Mouse (Mus musculus) mouse embryonic stem cell (cell line): ENCODE data around the gene Sestd1.

Experiments used
- in situ Hi-C, 2 experiments: fragments of 300-500 bp; cut with MboI; formaldehyde crosslinking; loops; 1 replicate in 1 of 2; 3 replicates in 1 of 2; pipeline ENCODE4 v1.14.3; 2019 to 2020; ENCODE audit warnings: low sequenced_read_pairs in 2 of 2, low pct_unique_long_range_greater_than_20kb in 1 of 2, mixed read lengths in 1 of 2; ENCODE audit not compliant: unreplicated experiment in 1 of 2

Sestd1 gene

GRCm38 (mm10) chr2:77280512-77281409 is at the start of gene Sestd1:
Gene Sestd1, minus strand, starts transcription at chr2:77280592.
- in situ Hi-C loops, result no loop called here

- in situ Hi-C loops, result loop anchor here in 1 of 2 experiments (25.0 kb wide), 2 partner anchors 265 to 365 kb away; no protein-coding TSS in a partner anchor
These were observed 46.9 kb upstream of the Sestd1 start for GRCm38 (mm10) chr2:77327246-77327645.

DNA sequence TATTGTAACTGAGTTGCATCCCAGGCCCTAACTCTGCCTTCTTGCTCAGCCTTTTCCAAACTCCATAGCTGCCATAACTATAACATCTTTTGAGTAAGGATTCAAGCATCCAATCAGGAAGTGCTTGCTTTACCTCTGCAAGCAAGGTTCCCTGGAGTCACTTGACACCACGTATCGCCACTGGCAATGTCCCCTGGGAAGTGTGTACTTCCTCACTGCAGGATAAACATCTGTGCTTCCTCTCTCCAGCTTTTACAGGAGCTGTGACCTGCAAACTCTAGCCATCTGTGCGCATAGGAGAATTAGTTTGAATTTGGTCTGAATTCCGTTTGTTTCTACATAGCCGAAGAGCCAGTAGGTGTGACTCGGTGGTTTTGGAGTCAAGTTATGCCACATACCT is 43.3 kb upstream of the Sestd1 start:
- in situ Hi-C loops, result no loop called here

GRCm38 (mm10) chr2:77323156-77323555 is 42.8 kb upstream of the Sestd1 start:
- in situ Hi-C loops, result no loop called here

DNA sequence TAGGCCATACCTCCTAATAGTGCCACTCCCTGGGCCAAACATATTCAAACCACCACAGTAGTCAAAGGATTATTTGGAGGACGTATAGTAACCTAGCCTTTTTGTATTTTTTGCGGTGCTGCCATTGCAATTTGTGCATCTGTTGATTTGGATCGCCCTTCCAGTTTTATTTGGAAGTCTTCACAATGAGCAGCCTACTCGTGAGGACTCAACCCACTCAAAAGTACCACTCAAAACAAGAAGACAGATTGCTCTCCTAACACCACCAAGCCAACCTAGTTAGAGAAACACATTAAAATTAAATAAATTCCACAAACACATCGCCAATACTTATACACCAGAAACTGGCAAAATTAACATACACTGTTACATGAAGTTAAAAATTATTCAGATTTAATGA is 38.8 kb upstream of the Sestd1 start:
- in situ Hi-C loops, result no loop called here

DNA sequence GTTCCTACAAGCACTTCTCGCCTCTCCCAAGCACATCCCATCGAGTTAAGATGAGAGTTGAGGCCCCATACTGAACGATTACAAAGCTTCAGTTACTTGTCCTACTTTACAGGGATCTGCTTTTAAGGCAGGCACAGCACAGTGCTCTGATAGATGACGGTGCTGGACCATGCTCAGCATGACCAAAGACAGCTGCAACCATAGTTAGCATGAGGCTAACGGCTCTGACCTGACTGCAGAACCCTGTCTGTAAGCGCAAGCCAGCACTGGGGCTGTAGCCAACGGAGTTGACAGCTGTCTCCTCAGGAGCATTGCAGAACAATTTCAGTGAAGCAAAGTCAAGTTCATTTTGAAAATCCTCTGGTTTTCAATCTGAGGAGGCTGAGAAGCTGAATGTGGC is 36.6 kb upstream of the Sestd1 start:
- in situ Hi-C loops, result no loop called here

DNA sequence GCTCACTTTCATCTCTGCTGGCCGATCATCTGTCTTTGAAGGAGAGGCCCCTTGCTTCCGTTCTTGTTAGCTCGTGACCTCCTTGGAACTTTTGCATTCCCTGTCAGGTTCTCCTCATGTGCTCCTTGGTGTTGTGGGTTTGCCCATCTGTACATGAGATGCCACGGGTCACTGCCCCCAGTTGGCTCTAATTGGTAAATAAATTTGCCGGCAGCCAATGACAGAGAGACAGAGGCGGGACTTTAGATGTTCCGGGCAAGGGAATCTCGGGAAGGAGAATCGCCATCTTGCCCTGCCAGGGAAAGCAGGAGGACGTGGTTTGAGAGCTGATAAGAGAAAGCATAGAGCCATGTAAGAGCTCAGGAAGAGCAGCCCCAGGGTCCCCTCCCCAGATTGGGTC is 33.5 kb upstream of the Sestd1 start:
- in situ Hi-C loops, result no loop called here

- in situ Hi-C loops, result no loop called here
These were observed 32.2 kb upstream of the Sestd1 start for GRCm38 (mm10) chr2:77312616-77313015.

DNA sequence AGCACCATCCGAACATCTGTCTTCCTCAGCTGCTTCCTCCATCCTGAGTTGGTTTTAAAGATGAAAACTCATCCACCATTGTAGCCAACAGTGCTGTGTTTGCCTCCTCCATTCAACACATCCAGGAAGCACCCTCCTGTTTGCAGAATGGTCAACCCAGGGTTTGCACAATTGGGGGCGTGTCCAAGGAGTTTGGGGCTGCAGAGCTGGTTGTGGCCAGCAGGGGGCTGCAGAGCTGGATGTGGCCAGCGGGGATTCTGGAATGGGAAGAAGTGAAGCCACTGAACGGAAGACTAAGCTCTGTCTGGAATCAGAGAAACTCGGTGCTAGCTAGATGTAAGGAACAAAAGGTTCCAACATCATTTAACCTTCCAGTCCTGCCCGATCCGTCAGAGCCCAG is 28.9 kb upstream of the Sestd1 start:
- in situ Hi-C loops, result no loop called here

DNA sequence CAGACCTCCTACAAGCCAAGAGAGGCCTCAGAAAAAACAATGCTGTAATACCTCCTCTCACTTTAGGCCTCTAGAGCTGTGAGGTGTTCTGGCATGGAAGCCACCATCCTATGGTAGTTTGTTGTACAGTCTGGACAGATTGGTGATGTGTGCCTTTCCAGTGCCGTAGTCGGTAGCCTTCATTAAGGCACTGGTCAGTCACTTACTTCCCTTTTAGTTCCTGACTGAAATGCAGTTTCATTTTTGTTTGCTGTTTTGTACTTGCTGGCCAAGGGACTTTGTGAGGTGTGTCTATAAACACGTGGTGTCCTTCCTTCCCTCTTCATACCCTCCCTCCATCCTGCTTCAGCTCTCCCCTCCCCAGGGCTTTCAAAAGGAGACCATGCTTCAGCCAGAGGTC is 24.1 kb upstream of the Sestd1 start:
- in situ Hi-C loops, result no loop called here

DNA sequence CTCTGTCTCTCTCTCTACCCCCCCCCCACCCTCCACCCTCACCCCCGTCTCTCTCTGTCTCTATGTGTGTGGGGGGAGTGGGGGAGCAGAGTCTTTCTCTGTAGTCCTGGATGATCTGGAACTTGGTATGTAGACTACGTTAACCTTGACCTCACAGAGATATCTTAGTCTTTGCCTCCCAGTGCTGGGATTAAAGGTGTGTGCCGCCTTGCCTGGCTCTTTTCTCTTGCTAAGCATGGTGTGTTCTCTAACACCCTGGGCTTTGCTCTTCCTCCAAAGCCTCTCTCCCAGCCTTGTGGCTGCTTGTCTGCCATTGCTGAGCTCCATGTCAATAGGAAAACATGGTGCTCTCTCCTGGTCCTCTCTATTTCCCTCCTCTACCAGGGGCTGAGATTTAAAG is 23.3 kb upstream of the Sestd1 start:
- in situ Hi-C loops, result no loop called here

DNA sequence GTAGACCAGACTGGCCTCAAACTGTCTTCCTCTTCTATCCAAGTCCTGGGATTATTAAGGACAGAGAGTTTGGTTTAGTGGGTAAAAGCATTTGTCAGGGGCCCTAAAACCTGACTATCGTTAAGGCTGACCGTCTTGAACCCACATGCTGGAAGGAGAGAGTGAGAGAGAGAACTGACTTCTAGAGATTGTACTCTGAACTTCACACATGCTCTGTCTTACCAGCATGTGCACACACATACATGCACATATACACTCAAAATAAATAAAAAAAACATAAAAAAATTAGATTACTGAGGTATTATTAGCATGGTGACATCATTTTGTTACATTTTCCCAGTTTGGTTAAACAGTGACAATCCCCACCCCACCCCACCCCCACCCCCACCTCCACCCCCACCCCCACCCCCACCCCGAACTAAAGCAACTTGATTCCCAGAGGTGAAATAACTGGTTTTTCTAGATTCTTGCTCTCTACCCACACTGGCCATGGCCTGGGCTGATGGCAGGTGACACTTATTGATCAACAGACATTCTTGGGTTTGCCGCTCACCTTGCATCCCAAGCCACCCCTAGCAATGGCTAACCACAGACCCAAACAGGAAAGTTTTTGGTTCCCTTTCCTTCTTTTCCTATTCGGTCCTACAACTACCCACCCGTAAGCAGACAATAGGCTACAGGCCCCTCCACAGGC is 22.4 kb upstream of the Sestd1 start:
- in situ Hi-C loops, result no loop called here

GRCm38 (mm10) chr2:77301687-77302389 is 21.4 kb upstream of the Sestd1 start:
- in situ Hi-C loops, result no loop called here

DNA sequence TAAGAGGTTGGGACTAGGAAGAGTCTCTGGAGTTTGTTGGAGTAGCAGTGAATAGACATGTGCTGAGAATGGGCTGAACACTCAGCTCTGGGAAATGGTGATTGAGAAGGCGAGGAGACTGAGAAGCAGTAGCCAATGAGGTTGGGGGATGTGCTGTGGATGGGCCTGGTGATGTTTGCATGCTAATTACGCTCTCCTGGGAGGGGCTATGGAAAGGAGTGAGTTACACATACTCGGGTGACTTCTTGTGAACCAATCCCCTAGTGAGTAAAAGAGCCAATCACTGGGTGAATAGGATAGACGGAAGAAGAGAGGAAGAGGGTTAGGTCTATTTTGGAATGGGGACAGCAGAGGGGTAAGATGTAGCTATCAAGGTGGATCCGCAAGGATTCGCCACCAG is 9.3 kb upstream of the Sestd1 start:
- in situ Hi-C loops, result no loop called here

GRCm38 (mm10) chr2:77286755-77287154 is 6.4 kb upstream of the Sestd1 start:
- in situ Hi-C loops, result no loop called here

DNA sequence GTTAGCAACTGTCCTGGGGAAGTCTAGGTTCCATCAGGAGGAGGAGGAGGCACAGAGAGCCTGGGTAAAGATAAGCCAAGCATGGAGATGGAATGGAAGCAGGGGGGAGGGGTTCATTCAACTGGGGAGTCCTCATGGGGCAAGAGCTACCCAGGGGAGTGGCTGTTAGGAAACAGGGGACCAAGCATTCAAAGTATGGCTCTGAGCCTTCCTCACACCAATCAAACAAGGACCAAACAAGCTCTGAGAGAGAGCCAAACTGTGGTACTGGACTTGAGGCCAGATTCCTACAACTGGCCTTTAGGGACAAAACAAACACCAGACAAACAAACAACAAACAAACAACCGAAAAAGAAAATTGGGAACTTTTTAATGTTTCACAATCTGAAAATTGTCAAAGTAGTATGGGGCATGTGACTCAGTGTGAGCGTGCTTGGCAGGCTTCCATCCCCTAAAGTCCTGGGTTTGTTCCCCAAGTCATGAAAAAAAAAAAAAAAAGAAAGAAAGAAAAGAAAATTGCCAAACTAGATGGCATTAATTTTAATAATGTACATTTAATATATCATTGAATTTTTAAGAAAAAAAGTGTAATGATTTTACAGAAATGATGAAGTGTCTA is 4.0 kb upstream of the Sestd1 start:
- in situ Hi-C loops, result no loop called here

DNA sequence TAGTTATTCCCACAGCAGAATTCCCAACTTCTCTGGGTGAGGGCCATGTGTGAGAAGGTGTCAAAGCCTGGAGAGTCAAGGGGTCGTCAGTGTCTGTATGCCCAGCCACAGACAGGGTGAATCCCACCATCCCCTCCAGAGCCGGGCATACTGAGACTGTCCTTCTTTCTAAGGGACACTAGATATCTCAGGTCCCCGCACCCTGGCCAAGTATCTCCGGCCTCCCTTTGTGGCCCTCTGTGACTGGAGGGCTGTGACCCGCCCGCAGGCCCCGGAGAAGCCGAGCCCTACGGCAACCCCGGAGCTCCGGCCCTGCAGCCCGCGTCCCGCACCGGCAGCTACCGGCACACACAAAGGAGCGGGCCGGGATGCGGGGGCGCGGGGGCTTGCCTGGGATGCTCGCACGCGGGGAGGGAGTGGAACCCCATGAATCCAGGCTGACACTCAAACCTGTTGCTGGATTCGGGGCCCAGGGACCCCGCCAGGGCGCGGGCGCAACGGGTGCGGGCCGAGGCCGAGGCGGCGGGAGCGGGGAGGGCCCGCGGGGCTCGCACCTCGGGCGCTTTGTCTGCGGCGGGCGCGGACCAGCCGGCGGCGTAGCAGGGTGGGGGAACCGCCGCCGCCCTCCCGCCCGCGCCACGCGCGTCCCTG is 406 bp downstream of the Sestd1 start:
- in situ Hi-C loops, result no loop called here

GRCm38 (mm10) chr2:77277272-77277671 is 3.1 kb downstream of the Sestd1 start:
- in situ Hi-C loops, result no loop called here
